Mouse (Mus musculus): Measurements from ENCODE around the gene Car2.

Car2 gene

DNA sequence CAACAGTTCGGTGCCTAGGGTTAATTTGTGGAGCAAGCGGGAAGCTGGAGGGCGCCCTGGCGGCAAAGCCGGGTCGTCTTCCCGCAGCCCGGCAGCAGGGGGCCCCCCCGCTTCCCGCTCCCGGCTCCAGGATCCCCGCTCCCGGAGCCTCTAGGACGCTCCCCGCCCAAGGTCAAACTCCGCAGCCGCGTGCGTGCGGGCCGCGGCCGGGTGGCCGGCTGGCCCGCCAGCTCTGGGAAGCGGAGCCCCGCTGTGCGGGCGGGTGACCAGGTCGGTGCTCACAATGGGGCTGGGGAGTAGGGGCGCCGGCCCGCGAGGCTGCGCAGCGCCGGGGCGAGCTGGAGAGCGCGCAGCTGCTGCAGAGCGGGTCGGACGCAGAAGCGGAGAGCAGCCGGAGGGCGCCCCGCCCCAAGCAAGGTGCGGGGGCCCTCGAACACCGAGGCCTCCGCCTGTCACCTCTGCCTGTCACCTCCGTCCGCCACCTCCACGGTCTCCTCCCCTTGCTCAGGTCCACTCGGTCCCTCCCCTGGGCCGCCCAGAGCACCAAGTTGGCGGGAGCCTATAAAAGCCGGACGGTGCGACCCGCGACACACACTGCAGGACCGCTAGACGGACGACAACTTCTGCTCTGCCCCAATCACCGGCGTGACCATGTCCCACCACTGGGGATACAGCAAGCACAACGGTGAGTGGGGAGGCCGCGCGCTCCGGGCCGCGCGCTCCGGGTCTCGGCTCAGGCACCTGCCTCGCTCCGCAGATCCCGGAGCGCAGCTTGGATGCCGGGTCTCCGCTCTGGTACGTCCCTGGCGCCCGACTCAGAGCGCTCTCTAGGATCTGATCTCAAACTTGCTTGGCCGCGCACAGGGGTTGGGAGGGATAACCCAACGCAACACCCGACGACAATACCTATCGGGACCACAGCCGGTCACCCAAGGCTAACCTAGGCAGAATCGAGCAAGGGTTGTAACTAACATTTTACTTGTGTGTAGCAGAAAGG, at the start of gene Car2:
Gene Car2 (plus strand): TSS at position 172 of the 997 bp plus-strand sequence.
- peak; percentile 80 for DNase-seq (ENCODE audit: low spot score)

DNA sequence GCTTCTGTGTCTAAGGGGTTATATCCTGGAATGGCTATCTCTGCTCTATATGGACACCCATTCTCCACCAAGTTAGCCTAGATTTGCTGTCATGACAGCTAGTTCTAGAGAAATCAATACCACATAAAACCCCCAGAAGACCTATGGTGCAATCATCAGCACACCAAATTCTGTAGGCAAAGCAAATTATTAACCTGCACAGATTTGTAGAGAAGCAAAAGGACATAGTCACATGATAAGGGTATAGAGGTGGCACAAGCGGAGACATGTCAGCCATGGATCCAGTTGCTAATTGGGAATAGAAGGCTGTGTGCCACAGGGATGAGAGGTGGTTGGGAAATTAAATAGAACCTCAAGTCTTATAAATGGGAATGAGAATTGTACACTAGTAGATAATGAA, 47.1 kb upstream of the Car2 start:
- no peak for DNase-seq (ENCODE audit: low spot score)

GRCm38 (mm10) chr3:14839466-14840118, 46.5 kb upstream of the Car2 start:
- DNase-seq (ENCODE audit: low spot score), result no peak

GRCm38 (mm10) chr3:14848587-14849254, 37.4 kb upstream of the Car2 start:
- DNase-seq (ENCODE audit: low spot score), result no peak

GRCm38 (mm10) chr3:14853966-14854365, 32.1 kb upstream of the Car2 start:
- DNase-seq (ENCODE audit: low spot score), result no peak

- DNase-seq (ENCODE audit: low spot score), result no peak
Observed at GRCm38 (mm10) chr3:14854446-14854845, 31.6 kb upstream of the Car2 start.

DNA sequence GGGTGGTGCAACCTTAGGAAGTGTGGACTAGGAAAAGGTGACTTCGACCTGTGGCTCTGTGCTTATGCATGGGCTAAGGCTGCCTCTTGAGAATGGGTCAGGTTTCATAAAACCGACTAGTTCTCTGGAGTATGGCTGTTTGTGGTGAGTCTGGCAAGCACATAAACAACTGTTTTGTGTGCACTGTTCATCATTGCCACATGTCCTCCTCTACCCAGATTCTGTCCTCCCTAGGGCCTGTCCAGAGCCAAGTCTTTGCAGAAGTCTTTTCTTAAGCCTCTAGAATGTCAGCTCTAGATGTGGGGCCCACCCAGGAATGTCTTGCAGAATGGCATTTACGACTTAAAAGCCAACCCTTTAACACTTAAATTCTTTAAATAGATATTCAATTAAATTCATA, 28.2 kb upstream of the Car2 start:
- no peak for DNase-seq (ENCODE audit: low spot score)

GRCm38 (mm10) chr3:14860291-14860690, 25.8 kb upstream of the Car2 start:
- DNase-seq (ENCODE audit: low spot score), result no peak

DNA sequence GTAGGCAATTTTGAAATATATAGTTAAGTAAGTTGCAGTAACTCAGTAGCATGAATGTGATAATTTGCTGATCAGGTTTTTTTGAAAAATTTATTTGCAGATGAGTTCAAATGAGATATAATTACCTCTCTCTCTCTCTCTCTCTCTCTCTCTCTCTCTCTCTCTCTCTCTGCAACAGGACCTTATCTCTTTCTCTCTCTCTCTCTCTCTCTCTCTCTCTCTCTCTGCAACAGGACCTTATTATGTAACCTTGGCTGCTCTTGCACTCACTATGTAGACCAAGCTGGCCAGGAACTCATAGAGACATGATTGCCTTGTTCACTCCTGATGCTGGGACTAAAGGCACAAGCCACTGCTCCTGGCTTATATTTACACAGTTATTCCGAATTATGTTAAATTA, 24.9 kb upstream of the Car2 start:
- no peak for DNase-seq (ENCODE audit: low spot score)

DNA sequence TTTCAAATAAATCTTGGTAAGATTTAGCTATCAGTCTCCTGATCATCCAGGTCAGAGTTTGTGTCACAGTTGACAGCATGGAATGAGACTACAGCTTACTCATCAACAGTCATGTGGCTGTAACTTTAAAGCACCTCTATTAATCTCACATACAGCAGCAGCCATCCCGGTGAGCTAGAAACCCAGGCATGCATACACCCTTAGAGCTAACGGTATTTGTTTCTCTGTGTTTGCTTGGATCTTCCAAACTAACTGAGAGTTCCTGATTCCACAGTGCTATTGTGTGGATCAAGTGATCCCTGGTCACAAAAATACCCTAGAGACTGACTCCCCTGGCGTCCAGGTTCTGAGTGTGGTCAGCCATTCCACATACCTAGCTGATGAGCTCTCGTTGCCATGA, 24.3 kb upstream of the Car2 start:
- peak; percentile 27 for DNase-seq (ENCODE audit: low spot score)

DNA sequence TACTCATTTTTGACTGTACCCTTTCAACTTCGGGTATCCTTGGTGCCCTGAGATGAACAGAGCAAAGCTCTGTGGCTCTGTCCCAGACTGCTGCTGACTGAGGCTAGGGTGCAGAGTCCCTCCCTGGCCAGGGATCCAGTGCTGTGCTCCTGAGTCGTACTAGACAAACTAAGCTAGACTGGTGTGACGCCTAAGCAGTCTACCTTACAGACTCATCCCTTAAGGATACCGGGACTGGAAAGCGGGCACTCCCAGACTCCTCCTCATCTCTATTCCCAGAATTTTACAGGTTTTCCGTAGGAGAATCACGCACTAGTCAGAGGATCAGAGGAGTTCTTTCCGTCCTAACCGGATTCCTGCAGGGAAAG, 23.4 kb upstream of the Car2 start:
- DNase-seq (ENCODE audit: low spot score), result no peak

GRCm38 (mm10) chr3:14863022-14863711, 22.9 kb upstream of the Car2 start, which contains the start of gene Car3:
Gene Car3 (plus strand): TSS chr3:14863512.
- peak; percentile 82 for DNase-seq (ENCODE audit: low spot score)

- DNase-seq (ENCODE audit: low spot score), result no peak
Observed at GRCm38 (mm10) chr3:14863922-14864321, 22.2 kb upstream of the Car2 start.

DNA sequence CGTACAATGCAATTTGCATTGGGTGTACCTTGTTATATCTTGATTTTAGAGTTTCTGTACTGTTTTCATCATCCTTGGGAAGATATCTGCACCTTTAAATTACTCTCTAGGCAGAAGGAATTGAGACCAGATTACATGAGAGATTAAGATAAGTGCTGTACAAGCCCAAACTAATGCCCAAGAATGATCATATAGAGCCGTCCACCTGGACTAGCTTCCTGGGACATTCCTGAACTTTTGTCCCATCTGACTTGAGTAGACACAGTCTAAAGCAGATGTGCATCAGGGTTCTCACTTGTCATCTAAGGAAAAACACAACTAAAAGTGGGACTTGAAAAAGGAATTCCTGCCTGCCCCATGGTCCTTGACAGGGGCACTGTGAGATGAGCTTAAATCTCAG, 20.1 kb upstream of the Car2 start:
- no peak for DNase-seq (ENCODE audit: low spot score)

DNA sequence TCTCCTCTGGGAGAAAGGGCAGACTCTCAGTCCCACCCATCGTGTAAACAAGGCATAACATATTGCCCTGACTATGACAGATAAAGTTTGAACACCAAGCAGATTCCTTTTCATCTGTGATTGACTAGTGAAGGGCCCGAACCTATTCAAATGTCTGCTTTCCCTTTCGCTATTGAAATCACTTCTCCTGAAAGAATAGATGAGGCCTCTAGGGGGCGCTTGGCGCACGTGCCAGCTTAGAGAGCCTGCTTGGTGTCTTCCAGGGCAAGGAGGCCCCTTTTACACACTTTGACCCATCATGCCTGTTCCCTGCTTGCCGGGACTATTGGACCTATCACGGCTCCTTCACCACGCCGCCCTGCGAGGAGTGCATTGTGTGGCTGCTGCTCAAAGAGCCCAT, 16.3 kb upstream of the Car2 start:
- peak; percentile 85 for DNase-seq (ENCODE audit: low spot score)

DNA sequence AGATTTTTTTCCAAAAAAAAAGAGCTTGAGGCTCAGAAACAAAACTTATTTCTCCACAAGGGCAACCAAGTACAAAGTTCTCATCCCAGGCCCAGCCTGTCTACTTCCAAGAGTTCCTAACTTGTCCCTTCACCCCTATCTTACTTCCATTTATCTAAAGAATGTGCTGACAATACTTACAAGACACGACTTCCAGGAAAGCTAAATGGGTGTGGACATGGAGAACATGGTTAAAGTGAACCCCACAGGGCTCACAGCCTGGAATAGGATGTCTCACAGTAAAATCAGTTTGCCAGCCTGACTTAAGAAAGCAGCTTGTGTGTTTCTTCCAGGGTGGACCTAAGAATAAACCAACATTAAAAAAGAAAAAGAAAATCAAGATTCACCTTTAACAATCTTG, 15.5 kb upstream of the Car2 start:
- no peak for DNase-seq (ENCODE audit: low spot score)

GRCm38 (mm10) chr3:14871386-14871785, 14.7 kb upstream of the Car2 start:
- no peak for DNase-seq (ENCODE audit: low spot score)

GRCm38 (mm10) chr3:14874402-14875040, 11.6 kb upstream of the Car2 start:
- DNase-seq (ENCODE audit: low spot score), result peak; percentile 83

GRCm38 (mm10) chr3:14876325-14876918, 9.7 kb upstream of the Car2 start:
- DNase-seq (ENCODE audit: low spot score), result no peak

DNA sequence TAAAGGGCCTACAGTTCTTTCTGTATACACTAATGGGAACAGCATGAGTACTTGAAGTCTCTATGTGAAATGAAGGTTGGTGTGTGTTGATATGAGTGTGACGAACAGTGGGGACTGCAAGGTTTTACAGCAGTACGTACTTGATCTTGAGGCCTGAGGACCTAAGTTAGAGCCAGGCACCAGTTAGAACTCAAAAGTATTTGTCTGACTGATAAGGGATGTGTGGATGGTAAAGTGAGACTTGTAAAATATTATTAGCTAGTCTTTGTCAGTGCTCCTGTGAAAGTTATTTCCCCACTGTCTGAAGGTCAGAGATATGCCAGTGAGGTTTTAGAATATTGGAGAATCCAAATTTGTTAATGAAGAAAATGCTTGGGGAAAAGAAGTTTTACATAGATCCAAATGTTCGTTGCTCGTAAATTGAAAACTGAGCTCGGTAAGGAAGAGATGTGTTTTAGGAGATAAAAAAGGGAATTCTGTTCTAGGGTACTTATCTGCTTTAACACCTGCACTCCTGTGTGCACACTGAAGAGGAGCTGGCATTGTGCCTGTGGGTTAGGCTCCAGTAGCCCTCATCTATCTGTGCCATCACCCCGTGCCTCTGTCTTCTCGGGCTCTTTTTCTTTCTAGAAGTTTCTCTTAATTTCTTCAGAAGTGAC, 8.7 kb upstream of the Car2 start:
- DNase-seq (ENCODE audit: low spot score), result no peak
